Mouse (Mus musculus) urinary bladder, postnatal 36 days (tissue): ENCODE measurements around the gene Ncs1.

Experiments
- DNase-seq, 2 experiments: peaks; one replicate each; pipeline ENCODE4 v3.0.0; 2022; ENCODE audit warnings: low spot score in 2 of 2, mixed read lengths in 1 of 2

Gene Ncs1

GRCm38 (mm10) chr2:31245491-31246141 lies at the start of gene Ncs1:
TSS of gene Ncs1 (plus strand) at chr2:31245823.
- peak; percentile 44 to 64 for DNase-seq

- no peak for DNase-seq
These were observed 47.0 kb upstream of the Ncs1 start for GRCm38 (mm10) chr2:31198621-31199020.

GRCm38 (mm10) chr2:31200051-31200450 lies 45.6 kb upstream of the Ncs1 start:
- DNase-seq = no peak

GRCm38 (mm10) chr2:31201851-31202250 lies 43.8 kb upstream of the Ncs1 start:
- DNase-seq = no peak

GRCm38 (mm10) chr2:31202357-31202756 lies 43.3 kb upstream of the Ncs1 start:
- DNase-seq = no peak

- DNase-seq = no peak
These were observed 42.7 kb upstream of the Ncs1 start for GRCm38 (mm10) chr2:31202956-31203355.

- no peak for DNase-seq
These were observed 40.9 kb upstream of the Ncs1 start for GRCm38 (mm10) chr2:31204677-31205076.

- DNase-seq = no peak
These were observed 39.4 kb upstream of the Ncs1 start for GRCm38 (mm10) chr2:31206211-31206610.

GRCm38 (mm10) chr2:31206882-31207281 lies 38.7 kb upstream of the Ncs1 start:
- DNase-seq = no peak

GRCm38 (mm10) chr2:31208544-31209142 lies 37.0 kb upstream of the Ncs1 start:
- no peak for DNase-seq

- no peak for DNase-seq
These were observed 36.1 kb upstream of the Ncs1 start for GRCm38 (mm10) chr2:31209525-31209924.

- DNase-seq = no peak
These were observed 35.3 kb upstream of the Ncs1 start for GRCm38 (mm10) chr2:31210144-31210847.

GRCm38 (mm10) chr2:31211204-31211603 lies 34.4 kb upstream of the Ncs1 start:
- no peak for DNase-seq

- no peak for DNase-seq
These were observed 31.3 kb upstream of the Ncs1 start for GRCm38 (mm10) chr2:31214211-31214796.

- no peak for DNase-seq
These were observed 27.0 kb upstream of the Ncs1 start for GRCm38 (mm10) chr2:31218611-31219010.

- DNase-seq = no peak
These were observed 26.2 kb upstream of the Ncs1 start for GRCm38 (mm10) chr2:31219470-31219869.

GRCm38 (mm10) chr2:31220844-31221243 lies 24.8 kb upstream of the Ncs1 start:
- no peak for DNase-seq

GRCm38 (mm10) chr2:31221582-31221981 lies 24.0 kb upstream of the Ncs1 start:
- no peak for DNase-seq

GRCm38 (mm10) chr2:31228768-31229311 lies 16.8 kb upstream of the Ncs1 start:
- DNase-seq = no peak

- DNase-seq = no peak
These were observed 6.4 kb upstream of the Ncs1 start for GRCm38 (mm10) chr2:31239203-31239696.

- no peak for DNase-seq
These were observed 5.8 kb upstream of the Ncs1 start for GRCm38 (mm10) chr2:31239833-31240232.

- DNase-seq = no peak
These were observed 4.0 kb upstream of the Ncs1 start for GRCm38 (mm10) chr2:31241639-31242038.
